Mouse (Mus musculus): ENCODE results near the gene Gm21983.
A peak's percentile ranks its signal among the peaks of the same experiment; 100 is the strongest.

Gene Gm21983

GRCm38 (mm10) chr7:27184964-27185363 lies 4.1 kb upstream of the Gm21983 start:
- no peak for DNase-seq

DNA sequence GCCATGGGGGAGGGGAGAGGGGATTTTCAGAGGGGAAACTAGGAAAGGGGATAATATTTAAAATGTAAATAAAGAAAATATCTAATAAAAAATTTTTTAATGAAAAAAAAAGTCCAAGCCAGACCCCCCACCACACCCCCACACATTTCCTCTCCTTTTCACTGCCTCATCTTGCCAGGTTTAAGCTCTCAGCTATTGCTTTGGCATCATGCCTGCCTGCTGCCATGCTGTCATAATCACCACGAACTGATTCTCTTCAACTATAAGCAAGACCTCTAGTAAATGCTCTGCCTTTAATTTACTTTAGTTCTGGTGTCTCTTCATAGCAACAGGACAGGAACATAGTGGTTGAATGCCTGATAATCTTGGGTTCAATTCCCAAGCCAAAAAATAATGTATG lies 1.6 kb upstream of the Gm21983 start:
- no peak for DNase-seq

GRCm38 (mm10) chr7:27180036-27180435 lies 850 bp downstream of the Gm21983 start:
- peak; percentile 67 to 74 for DNase-seq

DNA sequence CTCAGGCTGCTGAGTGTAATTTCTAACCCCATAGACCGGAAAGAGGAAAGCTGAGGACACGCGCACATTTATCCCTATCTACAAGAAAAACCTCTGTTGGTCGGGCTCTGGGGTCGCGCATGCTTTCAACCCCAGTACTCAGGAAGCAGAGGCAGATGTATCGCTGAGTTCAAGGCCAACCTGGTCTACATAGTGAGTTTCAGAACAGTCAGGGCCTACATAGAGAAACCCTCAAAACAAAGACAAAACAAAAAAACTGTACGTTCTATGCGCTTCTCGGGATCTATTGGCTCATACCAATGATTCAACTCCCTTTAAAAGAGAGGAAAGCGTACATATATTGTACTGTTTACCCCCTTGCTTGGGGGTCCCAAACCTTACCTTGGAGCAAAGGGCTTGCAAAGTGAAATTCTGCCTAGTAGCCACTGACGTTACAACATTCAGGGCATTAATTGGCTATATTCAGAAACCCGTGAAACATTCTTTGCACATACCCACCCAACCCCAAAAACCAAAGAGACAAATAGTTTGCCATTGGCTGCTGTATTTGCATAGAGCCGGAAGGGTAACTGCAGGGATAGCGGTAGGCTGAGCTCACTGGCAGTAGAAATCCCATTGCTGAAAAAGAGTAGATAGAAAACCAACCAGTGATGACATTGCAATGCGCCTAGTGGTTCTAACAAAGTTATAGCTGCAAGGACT lies 1.5 kb downstream of the Gm21983 start:
- DNase-seq, result no peak

DNA sequence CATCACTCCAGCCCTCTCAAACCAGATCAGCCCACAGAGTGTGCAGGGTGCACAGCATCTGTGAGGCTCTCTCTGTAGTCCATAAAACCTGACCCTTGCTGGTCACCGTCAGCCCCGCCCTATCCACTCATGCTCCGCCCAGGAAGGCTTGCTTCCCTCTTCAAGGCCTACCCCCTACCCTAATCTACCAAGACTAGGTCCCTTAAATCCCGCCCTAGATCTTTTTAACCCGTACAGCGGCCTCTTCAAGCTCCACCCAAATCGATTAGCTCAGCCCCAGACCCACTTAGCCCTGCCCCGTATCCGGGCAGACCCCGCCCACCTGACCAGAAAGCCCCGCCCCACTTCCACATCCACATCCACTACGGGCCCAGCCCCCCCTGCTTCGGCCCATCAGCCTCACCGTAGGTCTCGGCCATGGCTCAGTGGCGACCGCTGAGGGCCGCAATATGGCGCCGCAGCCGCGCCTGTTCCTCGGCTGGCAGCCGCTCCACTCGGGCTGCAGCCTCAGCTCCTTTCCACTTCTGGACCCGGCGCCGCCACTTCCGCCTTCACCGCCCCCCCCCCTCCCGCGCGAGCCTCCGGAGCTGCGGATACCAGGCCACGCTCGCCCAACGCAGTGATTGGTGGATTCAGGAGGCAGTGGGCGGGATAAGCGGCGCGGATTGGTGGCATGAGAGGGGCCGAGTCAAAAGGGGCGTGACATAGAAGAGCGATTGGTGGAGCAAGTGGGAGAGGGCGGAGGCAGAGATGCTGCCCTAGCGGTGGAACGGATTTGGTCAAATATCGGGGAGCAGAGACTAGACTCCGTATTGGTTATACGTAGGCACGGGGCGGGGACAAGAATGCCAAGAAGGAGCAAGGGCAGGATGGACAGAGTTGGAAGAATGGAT lies 2.3 kb downstream of the Gm21983 start, which contains the start of gene Rab4b:
TSS of gene Rab4b (minus strand) at position 573 of the 893 bp plus-strand sequence.
- DNase-seq, result peak; percentile 100

GRCm38 (mm10) chr7:27177942-27178323 lies 3.0 kb downstream of the Gm21983 start:
- DNase-seq, result no peak

GRCm38 (mm10) chr7:27174896-27175295 lies 6.0 kb downstream of the Gm21983 start:
- DNase-seq, result no peak

DNA sequence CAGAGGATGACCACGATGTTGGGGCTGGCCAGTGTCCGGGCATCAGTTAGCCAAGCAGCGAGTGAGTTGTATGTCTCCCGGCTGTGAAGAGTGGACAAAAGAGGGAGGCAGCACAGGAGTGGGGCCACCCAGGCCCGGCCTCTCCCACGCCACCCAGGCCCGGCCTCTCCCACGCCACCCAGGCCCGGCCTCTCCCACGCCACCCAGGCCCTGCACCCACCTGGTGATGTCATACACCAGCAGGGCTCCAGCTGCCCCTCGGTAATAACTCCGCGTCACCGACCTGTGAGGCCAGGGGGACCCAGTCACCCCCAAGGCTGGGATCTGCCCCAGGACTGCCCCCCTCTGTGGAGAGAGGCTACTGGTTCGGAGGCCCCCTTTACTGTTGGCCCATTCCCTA lies 6.4 kb downstream of the Gm21983 start:
- no peak for DNase-seq

DNA sequence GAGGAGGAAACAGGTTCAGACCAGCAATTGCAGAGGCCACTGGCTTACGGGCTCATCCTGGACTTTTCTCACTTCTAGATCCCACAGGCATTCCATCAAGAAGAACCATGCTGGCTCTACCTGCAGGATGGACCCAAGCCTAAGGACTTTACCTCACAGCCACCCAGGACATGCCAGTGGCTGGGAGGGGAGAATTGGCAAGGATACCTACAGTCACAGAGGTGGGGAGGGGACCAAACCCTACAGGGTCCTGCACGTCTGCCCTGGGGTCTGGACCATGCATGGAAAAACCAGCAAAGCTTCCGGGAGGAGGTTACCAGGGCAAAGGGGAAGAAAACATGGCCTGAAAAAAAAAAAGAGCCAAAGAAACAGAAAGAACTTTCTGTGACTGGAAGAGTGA lies 9.9 kb downstream of the Gm21983 start:
- no peak for DNase-seq

- DNase-seq, result no peak
Observed at GRCm38 (mm10) chr7:27168371-27168770, 12.5 kb downstream of the Gm21983 start.

DNA sequence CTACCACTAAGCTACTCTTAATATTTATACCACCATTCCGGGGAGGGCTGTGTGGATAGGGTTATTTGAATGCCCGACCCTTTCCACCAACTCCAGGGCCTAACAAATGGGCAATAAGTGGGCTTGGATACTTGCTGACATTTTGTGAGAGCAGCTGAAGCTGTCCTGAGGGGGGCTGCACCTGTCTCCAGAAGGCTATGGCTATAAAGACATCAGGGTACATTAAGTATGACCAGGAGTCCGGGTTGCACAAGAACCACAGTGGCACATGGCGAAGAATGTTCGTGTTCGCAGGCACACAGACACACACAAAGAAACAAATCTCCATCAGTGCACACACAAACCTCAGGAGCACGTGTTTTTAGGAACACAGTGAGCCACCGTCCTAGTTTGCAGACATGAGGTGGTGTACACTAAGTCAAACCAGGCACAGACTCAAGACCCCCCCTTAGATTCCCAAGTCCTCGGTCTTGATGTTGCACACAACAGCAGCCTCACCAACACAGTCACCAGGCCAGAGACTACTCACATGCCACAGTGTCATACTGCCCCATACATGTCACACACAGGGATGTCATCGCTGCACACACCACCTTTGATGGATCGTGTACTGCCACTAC lies 13.3 kb downstream of the Gm21983 start:
- DNase-seq, result no peak

DNA sequence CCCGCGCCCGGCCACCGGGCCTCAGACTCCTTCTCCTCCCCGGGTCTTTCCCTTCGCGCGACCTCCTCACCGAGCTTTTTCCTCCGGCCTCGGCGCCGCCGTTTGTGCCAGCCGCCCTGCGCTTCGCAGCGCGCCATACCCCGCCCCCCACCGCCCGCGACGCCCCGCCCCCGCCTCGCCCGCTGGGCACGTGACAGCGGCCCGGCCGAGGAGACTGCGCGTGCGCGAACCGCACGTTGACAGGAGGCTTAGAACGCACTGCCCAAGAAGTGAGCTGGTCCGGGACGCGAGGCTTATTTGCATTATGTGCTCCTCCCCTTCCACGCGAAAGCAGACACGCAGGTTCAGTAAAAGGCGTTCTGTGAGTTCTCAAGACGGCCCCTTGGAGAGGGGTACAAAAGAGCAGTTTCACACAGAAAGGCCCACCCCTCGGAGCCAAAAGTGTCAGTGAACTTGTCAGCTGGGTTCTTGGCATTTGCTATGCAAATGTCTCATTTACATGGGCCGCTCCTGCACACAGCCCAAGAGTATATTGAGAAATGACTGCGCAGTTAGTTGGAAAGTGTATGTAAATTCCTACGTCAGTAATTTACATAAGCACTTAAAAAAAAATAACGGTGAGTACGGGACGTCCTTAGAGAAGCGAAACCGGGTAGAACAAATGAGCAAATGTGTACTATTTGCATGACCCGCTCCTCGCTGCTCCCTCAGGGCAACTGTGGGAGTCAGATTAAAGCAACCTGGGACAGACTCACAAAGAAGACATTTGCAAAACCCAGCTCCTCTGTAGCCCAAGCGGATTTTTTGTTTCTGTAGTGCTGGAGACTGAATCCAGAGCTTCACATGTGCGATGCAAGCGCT lies 14.0 kb downstream of the Gm21983 start, which contains the start of gene Egln2:
TSS of gene Egln2 (minus strand) at position 189 of the 861 bp plus-strand sequence.
- peak; percentile 95 to 97 for DNase-seq

- peak; percentile 89 to 92 for DNase-seq
Observed at GRCm38 (mm10) chr7:27166229-27166613, 14.7 kb downstream of the Gm21983 start.

DNA sequence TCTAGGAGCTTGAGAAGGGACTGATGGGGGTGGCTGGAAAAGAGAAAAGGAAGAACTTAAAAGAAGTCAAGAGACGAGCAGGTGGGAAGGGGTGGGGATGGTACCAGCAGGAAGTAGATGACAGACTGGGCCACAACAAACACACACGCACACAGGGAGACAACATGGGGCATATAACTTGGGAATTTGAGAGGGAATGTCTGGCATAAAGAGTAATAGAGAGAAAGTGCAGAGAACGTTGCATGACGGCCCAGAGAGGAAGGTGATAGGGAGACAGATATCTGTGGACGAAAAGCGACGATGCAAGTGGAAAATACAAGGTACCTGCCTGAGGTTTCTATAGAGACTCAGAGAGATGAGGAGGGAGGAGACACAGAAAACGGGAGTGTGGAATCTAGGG lies 15.2 kb downstream of the Gm21983 start:
- no peak for DNase-seq

DNA sequence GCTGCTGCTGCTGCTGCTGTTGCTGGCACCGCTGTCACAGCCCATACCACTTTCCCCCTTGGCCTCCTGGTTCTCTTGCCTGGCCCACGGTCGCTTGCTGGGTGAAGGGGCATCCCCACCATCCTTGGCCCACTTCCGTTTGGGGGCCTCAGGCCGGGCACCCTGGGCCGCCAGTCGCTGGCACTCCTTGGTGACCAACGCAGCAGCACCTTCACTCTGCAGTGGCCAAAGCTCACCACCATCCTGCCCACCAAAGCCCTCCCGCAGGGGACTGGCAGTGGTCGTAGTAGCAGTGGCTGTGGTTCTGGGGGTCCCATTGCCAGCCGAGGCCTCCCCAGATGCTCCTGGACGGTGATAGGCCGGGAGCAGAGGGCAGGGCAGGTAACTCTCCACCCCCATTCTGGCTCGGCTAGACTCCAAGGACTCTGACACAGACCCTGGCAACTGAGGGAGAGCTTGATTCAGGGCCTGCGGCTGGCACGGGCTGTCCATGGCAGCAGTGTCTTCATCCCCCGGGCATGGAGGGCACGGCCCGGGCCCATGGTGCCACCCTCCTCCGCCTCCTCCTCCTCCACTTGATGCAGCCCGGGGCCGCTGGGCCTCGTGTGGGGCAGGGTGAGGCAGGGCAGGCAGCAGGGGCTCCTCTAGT lies 15.8 kb downstream of the Gm21983 start:
- peak in 1 of 2 experiments; percentile 42 for DNase-seq

DNA sequence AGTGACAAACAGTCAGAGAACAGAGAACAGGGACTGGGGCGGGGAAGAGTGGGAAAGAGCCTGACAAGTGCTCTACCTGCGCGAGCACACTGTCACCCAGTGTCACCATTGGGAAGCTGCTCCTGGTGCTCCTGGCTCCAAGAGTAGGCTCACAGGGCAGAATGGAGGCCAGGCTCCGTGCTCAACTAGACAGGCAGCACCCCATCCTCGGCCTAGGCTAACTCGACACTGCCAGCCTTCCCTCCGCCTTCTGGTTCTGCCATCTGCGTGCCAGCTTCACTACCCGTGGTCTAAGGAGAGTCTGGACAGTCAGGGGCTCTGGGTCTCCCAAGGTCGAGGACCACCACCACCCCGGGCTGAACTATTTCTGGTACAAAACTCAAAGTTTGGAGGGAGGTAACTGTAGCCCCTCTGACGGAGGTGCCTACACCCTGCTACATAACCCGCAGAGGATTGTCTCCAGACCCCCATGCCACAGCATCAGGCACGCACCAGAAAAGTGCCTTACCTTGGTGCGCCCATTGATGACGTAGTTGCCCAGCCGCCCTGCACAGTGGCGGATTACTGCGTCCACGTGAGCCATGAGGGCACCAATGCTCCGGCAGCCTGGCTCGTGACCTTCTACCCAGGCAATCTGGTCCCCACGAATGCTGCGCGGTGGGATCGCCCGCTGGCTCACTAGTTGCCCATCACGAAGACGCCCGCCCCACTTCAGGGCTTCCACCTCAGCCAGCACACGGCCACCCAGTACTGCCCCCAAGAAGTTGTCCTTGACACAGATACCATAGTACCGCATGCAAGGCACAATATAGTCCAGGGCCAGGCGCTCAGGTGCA lies 16.6 kb downstream of the Gm21983 start:
- no peak for DNase-seq

- DNase-seq, result no peak
Observed at GRCm38 (mm10) chr7:27163450-27163805, 17.5 kb downstream of the Gm21983 start.

DNA sequence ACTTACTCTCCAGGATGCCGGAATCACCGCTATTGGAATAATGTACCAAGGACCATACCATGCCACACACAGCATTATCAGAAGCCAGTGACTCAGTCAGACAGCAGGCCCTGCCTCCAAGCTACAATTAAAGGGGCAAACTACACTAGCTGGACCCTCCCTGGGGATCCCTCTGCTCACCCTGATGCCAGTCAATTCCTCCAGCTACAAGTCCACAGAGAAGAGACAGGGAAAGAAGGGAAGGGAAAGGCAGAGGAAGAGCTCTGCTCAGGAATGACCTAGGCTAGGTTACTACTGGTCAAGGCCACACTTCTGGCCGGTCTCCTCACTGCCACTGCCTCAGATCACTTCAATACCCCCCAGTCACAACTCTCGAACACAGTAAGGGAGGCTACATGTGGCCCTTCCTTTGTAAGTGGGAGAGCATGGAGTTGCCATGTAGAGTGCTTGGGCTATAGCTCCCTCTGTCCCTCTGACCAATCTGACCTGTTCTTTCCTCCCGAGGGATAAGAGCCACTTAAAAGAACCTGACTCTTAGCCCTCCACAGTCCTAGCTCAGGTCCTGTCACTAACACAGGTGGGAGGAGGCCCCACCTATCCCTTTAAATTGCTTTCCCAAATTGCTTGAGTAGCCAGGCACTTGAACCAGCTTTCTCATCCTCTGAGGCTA lies 18.0 kb downstream of the Gm21983 start:
- no peak for DNase-seq

DNA sequence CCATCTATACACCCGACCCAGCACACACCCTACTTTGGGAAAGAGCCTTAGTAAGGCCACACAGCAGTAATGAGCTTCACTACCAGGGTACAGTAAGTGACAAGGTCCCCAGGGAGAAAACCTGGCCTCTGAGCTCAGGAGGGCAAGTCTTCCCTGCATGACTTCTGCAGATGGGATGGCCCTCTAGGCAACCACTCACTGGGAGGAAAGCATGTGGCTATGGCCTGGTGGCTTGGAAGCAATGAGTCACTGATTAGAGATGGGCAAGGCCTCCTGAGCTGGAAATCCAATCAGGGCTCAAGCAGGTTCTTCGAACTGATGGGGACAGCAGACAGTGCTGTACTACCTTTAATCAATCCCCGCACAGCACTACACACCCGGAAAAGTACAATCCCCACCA lies 19.1 kb downstream of the Gm21983 start:
- DNase-seq, result no peak

DNA sequence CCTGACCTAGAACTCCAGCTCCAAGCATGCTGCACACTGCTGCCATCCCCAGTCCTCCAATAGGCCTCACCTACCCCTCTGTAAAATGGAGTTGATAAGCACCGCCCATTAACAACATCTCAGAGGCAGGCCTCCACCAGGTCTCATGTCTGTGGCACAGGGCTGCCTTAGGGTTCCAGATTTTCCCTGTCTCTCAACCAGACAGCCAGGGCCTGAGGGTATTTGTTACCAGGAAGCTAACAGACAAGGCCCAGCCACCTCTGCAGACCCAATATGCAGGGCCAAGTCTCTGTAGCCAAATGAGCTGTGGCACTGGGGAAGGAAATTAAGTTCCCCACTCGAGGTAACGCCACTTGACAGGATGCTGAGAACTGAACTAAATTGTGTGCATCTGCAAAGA lies 20.0 kb downstream of the Gm21983 start:
- DNase-seq, result no peak

GRCm38 (mm10) chr7:27159882-27160281 lies 21.0 kb downstream of the Gm21983 start:
- DNase-seq, result peak; percentile 87 to 91
